Mouse (Mus musculus) spleen, adult 2 months (tissue): ENCODE data around the gene Ugt1a10.

ENCODE experiments used
- CTCF ChIP-seq: fragments of 200-500 bp; IDR thresholded peaks from 2 replicates; pipeline ENCODE4 v1.5.1; 2011; ENCODE audit warnings: mild to moderate bottlenecking, inconsistent platforms; ENCODE audit not compliant: insufficient read depth, insufficient read length, insufficient replicate concordance; ENCODE audit errors: extremely low read depth
- POLR2A ChIP-seq: fragments of 200-500 bp; IDR thresholded peaks from 2 replicates; pipeline ENCODE4 v1.6.1; 2011; ENCODE audit warnings: low read depth, low read length, inconsistent platforms

DNA sequence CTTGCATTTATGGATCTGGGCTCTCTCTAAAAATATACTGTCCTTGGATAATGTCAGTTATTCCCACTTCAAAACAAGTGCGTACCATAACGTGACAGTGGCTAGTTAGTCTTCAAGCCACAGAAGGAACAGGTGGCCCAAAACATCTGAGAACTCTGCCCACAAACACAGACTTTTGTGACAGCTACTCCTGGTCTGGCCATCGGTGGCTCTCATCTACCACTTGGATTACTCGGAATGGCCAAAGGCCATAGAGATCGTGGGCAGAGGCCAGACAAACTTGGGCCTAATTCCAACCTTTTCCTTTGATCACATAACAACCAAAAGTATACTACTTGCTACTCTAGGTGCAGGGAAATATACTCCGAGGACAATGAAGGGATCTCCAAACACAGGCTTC lies 212.9 kb downstream of the Ugt1a10 start:
- TF ChIP-seq POLR2A (no peak), CTCF (no peak)
